Mouse (Mus musculus) CH12.LX (cell line): ENCODE measurements at regions not wholly inside any gene's neighbourhood (a gene's known extent, or its start where the extent isn't known, plus 50 kb on each side); places are given as distances from the start of the nearest gene placed in this dataset.

Experiments
- DNase-seq: peaks from one replicate; pipeline ENCODE4 v3.0.0-alpha.2; 2013; ENCODE audit errors: extremely low read depth
- H3K27ac ChIP-seq: 2 replicates; pipeline ENCODE4 v1.5.1; 2012; ENCODE audit warnings: low read depth, mild to moderate bottlenecking, control low read depth, moderate library complexity; ENCODE audit not compliant: insufficient read depth
- H3K27me3 ChIP-seq: replicated peaks from 2 replicates; pipeline ENCODE3; 2012; ENCODE audit warnings: inconsistent platforms
- H3K36me3 ChIP-seq, 2 experiments: replicated peaks in 1 of 2; 2 replicates each; pipeline versions ENCODE3 to v1.6.1; 2012; ENCODE audit warnings: inconsistent platforms in 1 of 2, low read length in 1 of 2, mild to moderate bottlenecking in 1 of 2, mixed read lengths in 1 of 2, moderate library complexity in 1 of 2; ENCODE audit not compliant: control insufficient read depth in 1 of 2, insufficient read depth in 1 of 2
- H3K4me1 ChIP-seq, 2 experiments: 2 replicates each; pipeline ENCODE4 v1.6.1; 2012; ENCODE audit warnings: inconsistent platforms in 1 of 2, moderate library complexity in 1 of 2; ENCODE audit not compliant: insufficient read depth in 2 of 2, control insufficient read depth in 1 of 2
- H3K4me2 ChIP-seq: 2 replicates; pipeline ENCODE4 v1.6.1; 2012; ENCODE audit warnings: low read depth, mild to moderate bottlenecking, control low read depth; ENCODE audit not compliant: poor library complexity, insufficient read depth, severe bottlenecking
- H3K4me3 ChIP-seq, 3 experiments: fragments of 150-350 bp in 1 of 3; sonication (generic) in 1 of 3; replicated peaks in 1 of 3; 2 replicates each; pipeline versions ENCODE3 to v1.5.1; 2011 to 2012; ENCODE audit warnings: low read depth in 2 of 3, low read length in 2 of 3, mild to moderate bottlenecking in 2 of 3, moderate library complexity in 2 of 3, control low read depth in 1 of 3, improper control_type of control experiment in 1 of 3, inconsistent platforms in 1 of 3, mixed read lengths in 1 of 3; ENCODE audit not compliant: poor library complexity in 1 of 3
- H3K79me2 ChIP-seq: replicated peaks from 2 replicates; pipeline ENCODE4 v1.6.1; 2012; ENCODE audit warnings: mild to moderate bottlenecking, moderate library complexity; ENCODE audit not compliant: control insufficient read depth, poor library complexity, insufficient read depth, severe bottlenecking; ENCODE audit errors: extremely low read depth
- H3K9ac ChIP-seq: 2 replicates; pipeline ENCODE4 v1.6.1; 2012; ENCODE audit warnings: low read depth, mild to moderate bottlenecking, control low read depth, moderate library complexity; ENCODE audit not compliant: insufficient read depth
- H3K9me3 ChIP-seq: replicated peaks from 2 replicates; pipeline ENCODE3; 2012; ENCODE audit warnings: low read length, inconsistent platforms, mixed read lengths
- CHD1 ChIP-seq: IDR thresholded peaks from 2 replicates; pipeline ENCODE4 v1.6.1; 2012; ENCODE audit warnings: low read depth, low read length, improper control_type of control experiment, inconsistent platforms
- CTCF ChIP-seq, 2 experiments: IDR thresholded peaks in 1 of 2; conservative IDR thresholded peaks in 1 of 2; 2 replicates each; pipeline ENCODE4 v1.5.1; 2011 to 2012; ENCODE audit warnings: low read depth in 2 of 2, low read length in 2 of 2, improper control_type of control experiment in 1 of 2, inconsistent platforms in 1 of 2, mild to moderate bottlenecking in 1 of 2, moderate library complexity in 1 of 2
- E2F4 ChIP-seq: IDR thresholded peaks from 2 replicates; pipeline ENCODE4 v1.6.1; 2011; ENCODE audit warnings: low read depth, low read length, improper control_type of control experiment; ENCODE audit not compliant: insufficient replicate concordance
- ELF1 ChIP-seq: IDR thresholded peaks from 2 replicates; pipeline ENCODE4 v1.6.1; 2014; ENCODE audit warnings: low read depth, mild to moderate bottlenecking, inconsistent platforms, low read length, improper control_type of control experiment
- ETS1 ChIP-seq: conservative IDR thresholded peaks from 2 replicates; pipeline ENCODE4 v1.6.1; 2012; ENCODE audit warnings: low read depth, mild to moderate bottlenecking, inconsistent platforms, low read length, improper control_type of control experiment, moderate library complexity
- GABPA ChIP-seq: IDR thresholded peaks from 2 replicates; pipeline ENCODE4 v1.6.1; 2012; ENCODE audit warnings: low read depth, low read length, improper control_type of control experiment, inconsistent platforms; ENCODE audit not compliant: insufficient replicate concordance
- HCFC1 ChIP-seq: IDR thresholded peaks from 2 replicates; pipeline ENCODE4 v1.6.1; 2012; ENCODE audit warnings: low read depth, mild to moderate bottlenecking, inconsistent platforms, low read length, improper control_type of control experiment
- JUN ChIP-seq: IDR thresholded peaks from 2 replicates; pipeline ENCODE4 v1.6.1; 2011; ENCODE audit warnings: low read depth, mild to moderate bottlenecking, low read length, improper control_type of control experiment, moderate library complexity; ENCODE audit not compliant: insufficient read depth
- JUND ChIP-seq: conservative IDR thresholded peaks from 2 replicates; pipeline ENCODE4 v1.6.1; 2011; ENCODE audit warnings: low read depth, low read length, improper control_type of control experiment
- MAZ ChIP-seq: IDR thresholded peaks from 2 replicates; pipeline ENCODE4 v1.6.1; 2012; ENCODE audit warnings: low read depth, mild to moderate bottlenecking, inconsistent platforms, low read length, improper control_type of control experiment, moderate library complexity
- MEF2A ChIP-seq: IDR thresholded peaks from 2 replicates; pipeline ENCODE4 v1.6.1; 2014; ENCODE audit warnings: low read depth, mild to moderate bottlenecking, inconsistent platforms, low read length, improper control_type of control experiment, borderline replicate concordance
- MYC ChIP-seq: IDR thresholded peaks from 2 replicates; pipeline ENCODE4 v1.6.1; 2011; ENCODE audit warnings: low read depth, mild to moderate bottlenecking, improper control_type of control experiment, low read length
- NELFE ChIP-seq: IDR thresholded peaks from 2 replicates; pipeline ENCODE4 v1.6.1; 2011; ENCODE audit warnings: low read depth, low read length, improper control_type of control experiment
- NRF1 ChIP-seq: IDR thresholded peaks from 2 replicates; pipeline ENCODE4 v1.6.1; 2014; ENCODE audit warnings: low read depth, mild to moderate bottlenecking, inconsistent platforms, low read length, improper control_type of control experiment, moderate library complexity
- POLR2AphosphoS2 ChIP-seq: IDR thresholded peaks from 2 replicates; pipeline ENCODE4 v1.6.1; 2011; ENCODE audit warnings: low read depth, low read length, improper control_type of control experiment
- RAD21 ChIP-seq: IDR thresholded peaks from 2 replicates; pipeline ENCODE4 v1.6.1; 2011; ENCODE audit warnings: low read depth, mild to moderate bottlenecking, low read length, improper control_type of control experiment, moderate library complexity
- RCOR1 ChIP-seq: conservative IDR thresholded peaks from 2 replicates; pipeline ENCODE4 v1.6.1; 2012; ENCODE audit warnings: low read depth, mild to moderate bottlenecking, inconsistent platforms, low read length, improper control_type of control experiment
- SIN3A ChIP-seq: IDR thresholded peaks from 2 replicates; pipeline ENCODE4 v1.6.1; 2012; ENCODE audit warnings: low read length, improper control_type of control experiment, inconsistent platforms
- SMC3 ChIP-seq: IDR thresholded peaks from 2 replicates; pipeline ENCODE4 v1.6.1; 2011; ENCODE audit warnings: low read depth, low read length, improper control_type of control experiment
- TBP ChIP-seq: conservative IDR thresholded peaks from 2 replicates; pipeline ENCODE4 v1.6.1; 2011; ENCODE audit warnings: low read depth, low read length, improper control_type of control experiment
- TCF12 ChIP-seq: IDR thresholded peaks from 2 replicates; pipeline ENCODE4 v1.6.1; 2014; ENCODE audit warnings: low read depth, mild to moderate bottlenecking, inconsistent platforms, low read length, improper control_type of control experiment
- UBTF ChIP-seq: IDR thresholded peaks from 2 replicates; pipeline ENCODE4 v1.6.1; 2012; ENCODE audit warnings: low read depth, mild to moderate bottlenecking, inconsistent platforms, low read length, improper control_type of control experiment, moderate library complexity
- USF2 ChIP-seq: conservative IDR thresholded peaks from 2 replicates; pipeline ENCODE4 v1.6.1; 2011; ENCODE audit warnings: low read depth, low read length, improper control_type of control experiment
- ZNF384 ChIP-seq: IDR thresholded peaks from 2 replicates; pipeline ENCODE4 v1.6.1; 2012; ENCODE audit warnings: low read depth, low read length, improper control_type of control experiment, inconsistent platforms
- dilution Hi-C: fragments of 300-500 bp; cut with MboI; formaldehyde crosslinking; loops from 2 replicates; pipeline ENCODE4 v1.14.3; 2020; ENCODE audit warnings: low sequenced_read_pairs; ENCODE audit not compliant: extremely low pct_unique_long_range_greater_than_20kb, extremely low pct_ligation_motif_present
- in situ Hi-C: fragments of 300-500 bp; cut with MboI; formaldehyde crosslinking; loops from 3 replicates; pipeline ENCODE4 v1.14.3; 2019; ENCODE audit warnings: low sequenced_read_pairs, low pct_ligation_motif_present, low pct_unique_long_range_greater_than_20kb, mixed read lengths

DNA sequence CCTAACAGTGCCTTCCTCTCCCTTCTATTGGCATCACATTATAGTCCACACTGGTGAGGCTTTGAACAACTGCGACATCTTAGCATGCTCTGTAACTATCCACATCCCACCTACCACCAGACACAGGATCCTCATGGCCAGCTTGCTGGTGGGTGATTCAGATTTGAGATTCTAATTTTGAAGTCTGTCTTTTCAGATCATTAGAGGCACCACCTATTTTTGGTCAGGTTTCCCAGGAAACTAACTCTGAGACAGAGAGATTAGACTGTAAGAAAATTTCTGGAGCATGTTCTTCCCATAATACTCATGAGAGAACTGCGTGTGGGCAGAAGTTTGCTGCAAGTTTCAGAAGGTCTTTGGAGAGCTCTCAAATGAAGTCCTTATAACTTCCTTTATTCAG lies 400.8 kb upstream of the Fbxo33 start:
- Histone ChIP-seq H3K4me3 (no peak overlapping the region), H3K4me2 (no peak overlapping the region), H3K79me2 (no peaks in the 10 kb centered on the region), H3K9me3 (no peaks in the 10 kb centered on the region), H3K9ac (no peak overlapping the region), H3K27ac (no peak overlapping the region), H3K36me3 (no peaks in the 10 kb centered on the region), H3K27me3 (no peaks in the 10 kb centered on the region), H3K4me1 (no peaks in the 10 kb centered on the region)
- dilution Hi-C loops (no loop called here), in situ Hi-C loops (no loop called here)
- TF ChIP-seq RCOR1 (no peak), MAZ (no peak), HCFC1 (no peak), JUN (no peak), CHD1 (no peak), USF2 (no peak), ETS1 (no peak), JUND (no peak), E2F4 (no peak), GABPA (no peak), TCF12 (no peak), UBTF (no peak), MYC (no peak)
- no peak for DNase-seq

DNA sequence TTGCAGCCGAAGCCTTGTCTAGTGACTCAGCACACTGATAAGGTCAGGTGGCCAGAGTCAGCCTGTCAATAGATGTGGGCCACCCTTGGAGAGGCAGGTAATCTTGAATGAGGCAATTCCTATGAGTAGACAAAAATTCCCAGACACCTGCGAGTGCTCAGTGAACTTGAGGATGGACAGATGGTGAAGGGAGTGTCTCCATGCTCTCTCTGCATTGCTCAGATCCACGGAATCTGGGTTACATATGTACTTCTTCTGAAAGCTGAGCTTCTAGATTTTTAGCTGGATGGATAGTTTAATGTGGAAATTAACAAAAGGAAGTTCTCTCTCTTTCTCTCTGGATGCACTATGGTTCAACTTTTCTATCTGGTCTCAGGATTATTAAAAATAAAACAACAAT lies 396.6 kb upstream of the Fbxo33 start:
- TF ChIP-seq POLR2AphosphoS2 (no peak), NELFE (no peak), HCFC1 (no peak), SIN3A (no peak), RAD21 (no peak), JUN (no peak), SMC3 (no peak), TBP (no peak), ZNF384 (no peak), ELF1 (no peak), MEF2A (no peak), CTCF (conservative IDR thresholded peaks at IDR 0.05 in 1 of 2, IDR thresholded peaks at IDR 0.05 in 1 of 2; ENCODE audit: low read depth in 2 of 2, low read length in 2 of 2) (no peak), NRF1 (no peak), MAZ (no peak), USF2 (no peak)
- Histone ChIP-seq H3K4me1 (no peaks in the 10 kb centered on the region), H3K4me3 (no peak overlapping the region), H3K9ac (no peak overlapping the region), H3K79me2 (no peaks in the 10 kb centered on the region), H3K9me3 (no peaks in the 10 kb centered on the region), H3K27ac (no peak overlapping the region), H3K4me2 (no peak overlapping the region), H3K36me3 (no peaks in the 10 kb centered on the region), H3K27me3 (no peaks in the 10 kb centered on the region)
- in situ Hi-C loops, result no loop called here
- DNase-seq, result no peak
- dilution Hi-C loops, result no loop called here
